Mouse (Mus musculus): Measurements from ENCODE around the gene Mterf1b.
"Not testable (repeated sequence)": the region's sequence is repeated elsewhere in the genome, so short reads cannot be mapped to it uniquely, and the experiment has no call there.

Gene Mterf1b

GRCm38 (mm10) chr5:4191671-4192480 lies at the start of gene Mterf1b:
Gene Mterf1b, plus strand, starts transcription at chr5:4192367.
- DNase-seq (ENCODE audit: extremely low read depth, low read depth): not testable (repeated sequence)

GRCm38 (mm10) chr5:4159418-4160071 lies 32.6 kb upstream of the Mterf1b start:
- not testable (repeated sequence) for DNase-seq (ENCODE audit: extremely low read depth, low read depth)

- no peak for DNase-seq (ENCODE audit: extremely low read depth, low read depth)
Measured at GRCm38 (mm10) chr5:4161554-4161953, 30.6 kb upstream of the Mterf1b start.

GRCm38 (mm10) chr5:4162461-4162860 lies 29.7 kb upstream of the Mterf1b start:
- no peak for DNase-seq (ENCODE audit: extremely low read depth, low read depth)

- DNase-seq (ENCODE audit: extremely low read depth, low read depth): not testable (repeated sequence)
Measured at GRCm38 (mm10) chr5:4167813-4168529, 24.2 kb upstream of the Mterf1b start.

GRCm38 (mm10) chr5:4168530-4168926 lies 23.6 kb upstream of the Mterf1b start:
- not testable (repeated sequence) for DNase-seq (ENCODE audit: extremely low read depth, low read depth)

GRCm38 (mm10) chr5:4176421-4176820 lies 15.7 kb upstream of the Mterf1b start:
- DNase-seq (ENCODE audit: extremely low read depth, low read depth): not testable (repeated sequence)

GRCm38 (mm10) chr5:4179364-4179763 lies 12.8 kb upstream of the Mterf1b start:
- no peak for DNase-seq (ENCODE audit: extremely low read depth, low read depth)

- DNase-seq (ENCODE audit: extremely low read depth, low read depth): no peak
Measured at GRCm38 (mm10) chr5:4186815-4187214, 5.4 kb upstream of the Mterf1b start.

GRCm38 (mm10) chr5:4192481-4193246 lies 497 bp downstream of the Mterf1b start:
- peak; percentile 15 for DNase-seq (ENCODE audit: extremely low read depth, low read depth)

GRCm38 (mm10) chr5:4193247-4193628 lies 1.1 kb downstream of the Mterf1b start:
- DNase-seq (ENCODE audit: extremely low read depth, low read depth): peak; percentile 11

GRCm38 (mm10) chr5:4194166-4194565 lies 2.0 kb downstream of the Mterf1b start:
- DNase-seq (ENCODE audit: extremely low read depth, low read depth): no peak

- no peak for DNase-seq (ENCODE audit: extremely low read depth, low read depth)
Measured at GRCm38 (mm10) chr5:4195086-4195485, 2.9 kb downstream of the Mterf1b start.

GRCm38 (mm10) chr5:4201368-4201767 lies 9.2 kb downstream of the Mterf1b start:
- peak; percentile 42 for DNase-seq (ENCODE audit: extremely low read depth, low read depth)

GRCm38 (mm10) chr5:4202276-4202810 lies 10.2 kb downstream of the Mterf1b start:
- DNase-seq (ENCODE audit: extremely low read depth, low read depth): peak; percentile 56

GRCm38 (mm10) chr5:4210082-4210481 lies 17.9 kb downstream of the Mterf1b start:
- not testable (repeated sequence) for DNase-seq (ENCODE audit: extremely low read depth, low read depth)

- no peak for DNase-seq (ENCODE audit: extremely low read depth, low read depth)
Measured at GRCm38 (mm10) chr5:4221309-4221708, 29.1 kb downstream of the Mterf1b start.

GRCm38 (mm10) chr5:4221981-4222623 lies 29.9 kb downstream of the Mterf1b start:
- no peak for DNase-seq (ENCODE audit: extremely low read depth, low read depth)

- DNase-seq (ENCODE audit: extremely low read depth, low read depth): no peak
Measured at GRCm38 (mm10) chr5:4232163-4232562, 40.0 kb downstream of the Mterf1b start.

GRCm38 (mm10) chr5:4234505-4234904 lies 42.3 kb downstream of the Mterf1b start:
- DNase-seq (ENCODE audit: extremely low read depth, low read depth): no peak

Data from MEL-GATA-1-ER (cell line).